Mouse (Mus musculus) MEL (cell line): ENCODE measurements around the gene Tbc1d9. TPM values are rescaled to one million over a fixed set of nuclear protein-coding genes. Genes with fewer than 3 reads are reported as not detected.

Experiments used
- DNase-seq: peaks from one replicate; pipeline ENCODE4 v3.0.0; 2011; ENCODE audit warnings: low read depth, low spot score
- H3K27ac ChIP-seq: 2 replicates; pipeline ENCODE4 v1.5.1; 2012; ENCODE audit warnings: low read depth, mild to moderate bottlenecking, control low read depth, low read length, moderate library complexity; ENCODE audit not compliant: control insufficient read depth
- H3K27me3 ChIP-seq, 2 experiments: fragments of 150-350 bp in 1 of 2; sonication (generic) in 1 of 2; 2 replicates each; pipeline ENCODE4 v1.6.1; 2012; ENCODE audit warnings: low read length in 2 of 2, mild to moderate bottlenecking in 2 of 2, improper control_type of control experiment in 1 of 2, moderate library complexity in 1 of 2; ENCODE audit not compliant: insufficient read depth in 2 of 2, control insufficient read depth in 1 of 2
- H3K36me3 ChIP-seq, 2 experiments: 2 replicates each; pipeline ENCODE4 v1.6.1; 2012 to 2014; ENCODE audit warnings: low read length in 2 of 2, improper control_type of control experiment in 1 of 2, inconsistent platforms in 1 of 2, mild to moderate bottlenecking in 1 of 2; ENCODE audit not compliant: insufficient read depth in 2 of 2, control insufficient read depth in 1 of 2
- H3K4me1 ChIP-seq, 2 experiments: fragments of 150-350 bp in 1 of 2; sonication (generic) in 1 of 2; 2 replicates each; pipeline ENCODE4 v1.6.1; 2012; ENCODE audit warnings: low read length in 2 of 2, improper control_type of control experiment in 1 of 2, mild to moderate bottlenecking in 1 of 2; ENCODE audit not compliant: insufficient read depth in 2 of 2, control insufficient read depth in 1 of 2
- H3K4me3 ChIP-seq, 2 experiments: fragments of 150-350 bp in 1 of 2; sonication (generic) in 1 of 2; 2 replicates each; pipeline ENCODE4 v1.5.1; 2012; ENCODE audit warnings: low read depth in 2 of 2, low read length in 2 of 2, mild to moderate bottlenecking in 2 of 2, moderate library complexity in 2 of 2, control low read depth in 1 of 2, improper control_type of control experiment in 1 of 2; ENCODE audit not compliant: control insufficient read depth in 1 of 2, insufficient read depth in 1 of 2
- H3K79me2 ChIP-seq: 2 replicates; pipeline ENCODE4 v1.6.1; 2012; ENCODE audit warnings: mild to moderate bottlenecking, low read length, moderate library complexity; ENCODE audit not compliant: control insufficient read depth, poor library complexity, insufficient read depth
- H3K9ac ChIP-seq: 2 replicates; pipeline ENCODE4 v1.6.1; 2012; ENCODE audit warnings: low read depth, mild to moderate bottlenecking, control low read depth, low read length, moderate library complexity; ENCODE audit not compliant: control insufficient read depth, poor library complexity, severe bottlenecking
- H3K9me3 ChIP-seq: fragments of 150-350 bp; sonication (generic); replicated peaks from 2 replicates; pipeline ENCODE4 v1.6.1; 2012; ENCODE audit warnings: mild to moderate bottlenecking, low read length, improper control_type of control experiment, moderate library complexity; ENCODE audit not compliant: insufficient read depth
- BHLHE40 ChIP-seq: IDR thresholded peaks from 2 replicates; pipeline ENCODE4 v1.6.1; 2012; ENCODE audit warnings: low read depth, mild to moderate bottlenecking, inconsistent platforms, low read length, improper control_type of control experiment, borderline replicate concordance
- CHD1 ChIP-seq: IDR thresholded peaks from 2 replicates; pipeline ENCODE4 v1.6.1; 2012; ENCODE audit warnings: low read depth, mild to moderate bottlenecking, inconsistent platforms, low read length, improper control_type of control experiment
- CHD2 ChIP-seq: IDR thresholded peaks from 2 replicates; pipeline ENCODE4 v1.6.1; 2011; ENCODE audit warnings: low read length, improper control_type of control experiment
- ELF1 ChIP-seq: IDR thresholded peaks from 2 replicates; pipeline ENCODE4 v1.6.1; 2014; ENCODE audit warnings: low read depth, mild to moderate bottlenecking, inconsistent platforms, low read length, improper control_type of control experiment, moderate library complexity
- ETS1 ChIP-seq: IDR thresholded peaks from 2 replicates; pipeline ENCODE4 v1.6.1; 2012; ENCODE audit warnings: low read depth, mild to moderate bottlenecking, inconsistent platforms, low read length, improper control_type of control experiment, moderate library complexity
- GABPA ChIP-seq: IDR thresholded peaks from 2 replicates; pipeline ENCODE4 v1.6.1; 2012; ENCODE audit warnings: low read depth, mild to moderate bottlenecking, inconsistent platforms, low read length, improper control_type of control experiment, moderate library complexity
- GATA1 ChIP-seq: IDR thresholded peaks from 2 replicates; pipeline ENCODE4 v1.6.1; 2011; ENCODE audit warnings: low read depth, low read length, improper control_type of control experiment
- MAFK ChIP-seq: IDR thresholded peaks from 2 replicates; pipeline ENCODE4 v1.6.1; 2011; ENCODE audit warnings: low read depth, mild to moderate bottlenecking, low read length, improper control_type of control experiment, borderline replicate concordance
- MAX ChIP-seq: IDR thresholded peaks from 2 replicates; pipeline ENCODE4 v1.6.1; 2011; ENCODE audit warnings: low read length, improper control_type of control experiment
- MAZ ChIP-seq: IDR thresholded peaks from 2 replicates; pipeline ENCODE4 v1.6.1; 2012; ENCODE audit warnings: low read depth, mild to moderate bottlenecking, inconsistent platforms, low read length, improper control_type of control experiment
- MEF2A ChIP-seq: IDR thresholded peaks from 2 replicates; pipeline ENCODE4 v1.6.1; 2014; ENCODE audit warnings: low read depth, mild to moderate bottlenecking, inconsistent platforms, low read length, improper control_type of control experiment; ENCODE audit not compliant: poor library complexity, insufficient replicate concordance, severe bottlenecking; ENCODE audit errors: extremely low read depth
- MYC ChIP-seq: IDR thresholded peaks from 2 replicates; pipeline ENCODE4 v1.6.1; 2011; ENCODE audit warnings: low read depth, mild to moderate bottlenecking, low read length, improper control_type of control experiment, moderate library complexity
- NELFE ChIP-seq: IDR thresholded peaks from 2 replicates; pipeline ENCODE4 v1.6.1; 2011; ENCODE audit warnings: low read depth, low read length, improper control_type of control experiment
- NRF1 ChIP-seq: IDR thresholded peaks from 2 replicates; pipeline ENCODE4 v1.6.1; 2014; ENCODE audit warnings: low read depth, mild to moderate bottlenecking, inconsistent platforms, low read length, improper control_type of control experiment, moderate library complexity; ENCODE audit not compliant: poor library complexity, insufficient read depth, severe bottlenecking
- POLR2A ChIP-seq, 2 experiments: IDR thresholded peaks; 2 replicates each; pipeline ENCODE4 v1.6.1; 2011 to 2012; ENCODE audit warnings: low read length in 2 of 2, mild to moderate bottlenecking in 2 of 2, control low read depth in 1 of 2, improper control_type of control experiment in 1 of 2, low read depth in 1 of 2, moderate library complexity in 1 of 2; ENCODE audit not compliant: control insufficient read depth in 1 of 2, insufficient read depth in 1 of 2, poor library complexity in 1 of 2
- SIN3A ChIP-seq: IDR thresholded peaks from 2 replicates; pipeline ENCODE4 v1.6.1; 2012; ENCODE audit warnings: low read length, improper control_type of control experiment, inconsistent platforms
- TAL1 ChIP-seq: IDR thresholded peaks from 2 replicates; pipeline ENCODE4 v1.6.1; 2012; ENCODE audit warnings: mild to moderate bottlenecking, inconsistent platforms, low read length, moderate library complexity, mixed read lengths
- TBP ChIP-seq: IDR thresholded peaks from 2 replicates; pipeline ENCODE4 v1.8.0; 2011; ENCODE audit warnings: low read depth, low read length, improper control_type of control experiment
- TCF12 ChIP-seq: IDR thresholded peaks from 2 replicates; pipeline ENCODE4 v1.6.1; 2014; ENCODE audit warnings: low read depth, mild to moderate bottlenecking, inconsistent platforms, low read length, improper control_type of control experiment, moderate library complexity
- UBTF ChIP-seq: IDR thresholded peaks from 2 replicates; pipeline ENCODE4 v1.6.1; 2012; ENCODE audit warnings: low read depth, mild to moderate bottlenecking, inconsistent platforms, low read length, improper control_type of control experiment, moderate library complexity, borderline replicate concordance; ENCODE audit not compliant: insufficient read depth
- USF1 ChIP-seq: IDR thresholded peaks from 2 replicates; pipeline ENCODE4 v1.6.1; 2014; ENCODE audit warnings: low read depth, mild to moderate bottlenecking, inconsistent platforms, low read length, improper control_type of control experiment, moderate library complexity
- ZMIZ1 ChIP-seq: IDR thresholded peaks from 2 replicates; pipeline ENCODE4 v1.6.1; 2012; ENCODE audit warnings: low read depth, mild to moderate bottlenecking, inconsistent platforms, low read length, improper control_type of control experiment, moderate library complexity
- ZNF384 ChIP-seq: IDR thresholded peaks from 2 replicates; pipeline ENCODE4 v1.6.1; 2012; ENCODE audit warnings: low read depth, mild to moderate bottlenecking, inconsistent platforms, low read length, improper control_type of control experiment
- polyA plus RNA-seq, 2 experiments: library from polyadenylated mRNA; stranded (reverse) in 1 of 2; unstranded in 1 of 2; fragments of >175 nt in 1 of 2; fragments of >200 nt in 1 of 2; gene quantifications; 2 replicates each; pipeline versions ENCODE4 v1.2.1 to v1.2.4; 2012; ENCODE audit warnings: low replicate concordance in 2 of 2, low read depth in 1 of 2; ENCODE audit not compliant: insufficient read length in 2 of 2, insufficient read depth in 1 of 2, missing spikeins in 1 of 2
- total RNA-seq: library from RNA; depleted of rRNA; stranded (reverse); fragments of 300-350 nt; gene quantifications from 2 replicates; pipeline ENCODE4 v1.2.3, GENCODE M21; 2012

The Tbc1d9 gene
- total and polyA plus RNA-seq, 3 experiments = not detected

GRCm38 (mm10) chr8:83152055-83152454 lies 13.1 kb upstream of the Tbc1d9 start:
- no peak for TF ChIP-seq NRF1
- TF ChIP-seq MAFK = no peak
- no peak for TF ChIP-seq ZNF384
- no peak for TF ChIP-seq TBP
- TF ChIP-seq SIN3A = no peak
- TF ChIP-seq POLR2A (IDR thresholded peaks at IDR 0.05; ENCODE audit: control insufficient read depth in 1 of 2, insufficient read depth in 1 of 2, low read depth in 1 of 2, low read length in 2 of 2, poor library complexity in 1 of 2) = no peak
- no peak for TF ChIP-seq CHD2
- TF ChIP-seq MAX = no peak
- TF ChIP-seq NELFE = no peak
- no peak for TF ChIP-seq ELF1
- no peak for TF ChIP-seq GATA1
- H3K79me2 ChIP-seq = no peaks in the 10 kb centered on the region
- no peak for DNase-seq
- no peak overlapping the region for H3K27ac ChIP-seq
- no peaks in the 10 kb centered on the region for H3K27me3 ChIP-seq
- no peaks in the 10 kb centered on the region for H3K4me1 ChIP-seq
- H3K9me3 ChIP-seq = no peaks in the 10 kb centered on the region
- H3K36me3 ChIP-seq = no peaks in the 10 kb centered on the region
- no peak overlapping the region for H3K4me3 ChIP-seq
- H3K9ac ChIP-seq = no peak overlapping the region

GRCm38 (mm10) chr8:83152470-83152869 lies 12.7 kb upstream of the Tbc1d9 start:
- Histone ChIP-seq H3K4me1 (no peaks in the 10 kb centered on the region), H3K79me2 (no peaks in the 10 kb centered on the region), H3K9ac (no peak overlapping the region), H3K9me3 (no peaks in the 10 kb centered on the region), H3K4me3 (no peak overlapping the region), H3K36me3 (no peaks in the 10 kb centered on the region), H3K27ac (no peak overlapping the region), H3K27me3 (no peaks in the 10 kb centered on the region)
- TF ChIP-seq NELFE = no peak
- TF ChIP-seq ETS1 = no peak
- TF ChIP-seq MYC = no peak
- no peak for TF ChIP-seq TCF12
- no peak for TF ChIP-seq MAZ
- no peak for TF ChIP-seq GABPA
- TF ChIP-seq ELF1 = no peak
- no peak for TF ChIP-seq ZMIZ1
- TF ChIP-seq GATA1 = no peak
- TF ChIP-seq MAX = no peak
- no peak for TF ChIP-seq BHLHE40
- TF ChIP-seq UBTF = no peak
- no peak for TF ChIP-seq MAFK
- no peak for TF ChIP-seq NRF1
- no peak for TF ChIP-seq POLR2A (IDR thresholded peaks at IDR 0.05; ENCODE audit: control insufficient read depth in 1 of 2, insufficient read depth in 1 of 2, low read depth in 1 of 2, low read length in 2 of 2, poor library complexity in 1 of 2)
- no peak for TF ChIP-seq MEF2A
- no peak for TF ChIP-seq USF1
- no peak for TF ChIP-seq CHD1
- no peak for TF ChIP-seq TAL1
- no peak for DNase-seq
